Mouse (Mus musculus) liver, postnatal 0 days (tissue): ENCODE measurements around the gene Best2. TPM values are rescaled to one million over a fixed set of nuclear protein-coding genes. Genes with fewer than 3 reads are reported as not detected.
A peak's percentile ranks its signal among the peaks of the same experiment; 100 is the strongest.

Source experiments
- ATAC-seq: fragments of 200-750 bp; cut with Nextera tagmentation; 2 replicates; pipeline ENCODE4 v1.8.0; 2017; ENCODE audit warnings: mild to moderate bottlenecking, moderate library complexity
- DNase-seq: peaks from one replicate; pipeline ENCODE4 v3.0.0-alpha.2; 2016
- H3K27ac ChIP-seq: fragments of 300-500 bp; sonication (generic); 2 replicates; pipeline ENCODE4 v1.5.1; 2014; ENCODE audit warnings: antibody characterized with exemption, moderate library complexity, mild to moderate bottlenecking, low read depth
- H3K27me3 ChIP-seq: fragments of 300-500 bp; sonication (generic); 2 replicates; pipeline ENCODE4 v1.6.1; 2014; ENCODE audit warnings: low read length, control low read depth, mixed read lengths; ENCODE audit not compliant: insufficient read depth
- H3K36me3 ChIP-seq: fragments of 300-500 bp; sonication (generic); replicated peaks from 2 replicates; pipeline ENCODE4 v1.6.1; 2014; ENCODE audit warnings: mild to moderate bottlenecking, control low read depth, low read length, moderate library complexity, mixed read lengths; ENCODE audit not compliant: insufficient read depth
- H3K4me1 ChIP-seq: fragments of 300-500 bp; sonication (generic); 2 replicates; pipeline ENCODE4 v1.6.1; 2014; ENCODE audit warnings: antibody characterized with exemption, mild to moderate bottlenecking, control low read depth; ENCODE audit not compliant: insufficient read depth
- H3K4me2 ChIP-seq: fragments of 300-500 bp; sonication (generic); 2 replicates; pipeline ENCODE4 v1.6.1; 2014; ENCODE audit warnings: low read depth, mild to moderate bottlenecking, low read length, moderate library complexity, mixed read lengths
- H3K4me3 ChIP-seq: fragments of 300-500 bp; sonication (generic); 2 replicates; pipeline ENCODE4 v1.5.1; 2014; ENCODE audit warnings: low read depth, low read length
- H3K9ac ChIP-seq: fragments of 300-500 bp; sonication (generic); replicated peaks from 2 replicates; pipeline ENCODE4 v1.6.1; 2014; ENCODE audit warnings: mild to moderate bottlenecking, moderate library complexity
- H3K9me3 ChIP-seq: fragments of 300-500 bp; sonication (generic); 2 replicates; pipeline ENCODE4 v1.6.1; 2016; ENCODE audit warnings: mild to moderate bottlenecking, control low read depth, low read length, mixed read lengths
- CTCF ChIP-seq: sonication (generic); IDR thresholded peaks from 2 replicates; pipeline ENCODE4 v1.5.1; 2016; ENCODE audit warnings: antibody characterized with exemption, low read depth
- EP300 ChIP-seq: IDR thresholded peaks from 2 replicates; pipeline ENCODE4 v1.6.1; 2016; ENCODE audit warnings: antibody characterized with exemption, low read depth, mild to moderate bottlenecking
- WGBS: fragments of 180-500 bp; shearing (Covaris S2); extraction: QIAGEN DNeasy Blood & Tissue Kit; methylation state at CpG from one replicate; pipeline ENCODE4 v1.1.7; 2014; ENCODE audit not compliant: insufficient replicate concordance; 5-methylcytosine and 5-hydroxymethylcytosine counted together
- polyA plus RNA-seq: library from polyadenylated mRNA; unstranded; fragments of >200 nt; fragmentation: Nextera tagmentation; extraction: Ambion mirVana; gene quantifications from 2 replicates; pipeline ENCODE4 v1.2.1, GENCODE M21; 2015

Best2 gene
- polyA plus RNA-seq, 1 experiment from 2014 or later = not detected

GRCm38 (mm10) chr8:84976763-84977434, 37.4 kb downstream of the Best2 start:
- Histone ChIP-seq H3K4me1 (peaks cover 66% of the 10 kb centered on the region), H3K27me3 (no peaks in the 10 kb centered on the region), H3K36me3 (peaks cover 31% of the 10 kb centered on the region), H3K27ac (peak overlapping the region; percentile 98), H3K9ac (peak overlapping the region; percentile 93), H3K4me3 (peak overlapping the region; percentile 70), H3K9me3 (no peaks in the 10 kb centered on the region), H3K4me2 (peak overlapping the region; percentile 96)
- no peak for TF ChIP-seq CTCF
- no peak for TF ChIP-seq EP300
- DNase-seq (no peak), ATAC-seq (no peak)
- under 1% methylated on average over 25 of the region's 25 CpGs for WGBS

GRCm38 (mm10) chr8:84976031-84976762, 38.1 kb downstream of the Best2 start:
- TF ChIP-seq CTCF (peak; percentile 29), EP300 (no peak)

GRCm38 (mm10) chr8:84975434-84975833, 38.9 kb downstream of the Best2 start:
- DNase-seq (peak; percentile 82), ATAC-seq (no peak)
- 33% methylated on average over 7 of the region's 7 CpGs for WGBS
- H3K27me3 ChIP-seq = no peaks in the 10 kb centered on the region
- H3K27ac ChIP-seq = peak overlapping the region; percentile 98
- peak overlapping the region; percentile 93 for H3K9ac ChIP-seq
- H3K4me2 ChIP-seq = peak overlapping the region; percentile 96
- H3K36me3 ChIP-seq = peaks cover 39% of the 10 kb centered on the region
- H3K9me3 ChIP-seq = no peaks in the 10 kb centered on the region
- TF ChIP-seq EP300 (0 out of 2 replicates have a peak, but pooled peaks have one; percentile 33), CTCF (peak; percentile 96)
- H3K4me3 ChIP-seq = peak overlapping the region; percentile 70
- peaks cover 52% of the 10 kb centered on the region for H3K4me1 ChIP-seq

More at GRCm38 (mm10) chr8:84976031-84976762, 38.1 kb downstream of the Best2 start:
- Histone ChIP-seq H3K9me3 (no peaks in the 10 kb centered on the region), H3K27ac (peak overlapping the region; percentile 98), H3K36me3 (peaks cover 38% of the 10 kb centered on the region), H3K4me2 (peak overlapping the region; percentile 96), H3K27me3 (no peaks in the 10 kb centered on the region), H3K4me1 (peaks cover 59% of the 10 kb centered on the region), H3K9ac (peak overlapping the region; percentile 93), H3K4me3 (peak overlapping the region; percentile 70)
- ATAC-seq (peak; percentile 62), DNase-seq (peak; percentile 97)
- WGBS = 1% methylated on average over 40 of the region's 61 CpGs

GRCm38 (mm10) chr8:84974543-84975142, 39.7 kb downstream of the Best2 start:
- TF ChIP-seq CTCF (no peak), EP300 (no peak)
- H3K27ac ChIP-seq = peak overlapping the region; percentile 98
- 72% methylated on average over 8 of the region's 8 CpGs for WGBS
- peak overlapping the region; percentile 96 for H3K4me2 ChIP-seq
- peak overlapping the region; percentile 70; the same call in 1 of the 2 replicates for H3K4me3 ChIP-seq
- DNase-seq (no peak), ATAC-seq (no peak)
- H3K36me3 ChIP-seq = peaks cover 39% of the 10 kb centered on the region
- peak overlapping the region; percentile 93 for H3K9ac ChIP-seq
- no peaks in the 10 kb centered on the region for H3K9me3 ChIP-seq
- H3K4me1 ChIP-seq = peaks cover 49% of the 10 kb centered on the region
- H3K27me3 ChIP-seq = no peaks in the 10 kb centered on the region

- H3K4me2 ChIP-seq = peak overlapping the region; percentile 96
- peak overlapping the region; percentile 6; the same call in 1 of the 2 replicates for H3K4me3 ChIP-seq
- H3K9ac ChIP-seq = peak overlapping the region; percentile 93; the same call in 1 of the 2 replicates
- H3K36me3 ChIP-seq = peaks cover 39% of the 10 kb centered on the region
- WGBS = 60% methylated on average over 4 of the region's 4 CpGs
- peak; percentile 97 for TF ChIP-seq CTCF
- no peak for TF ChIP-seq EP300
- peak overlapping the region; percentile 98 for H3K27ac ChIP-seq
- no peaks in the 10 kb centered on the region for H3K9me3 ChIP-seq
- peaks cover 43% of the 10 kb centered on the region for H3K4me1 ChIP-seq
- DNase-seq (peak; percentile 82), ATAC-seq (peak; percentile 9)
- no peaks in the 10 kb centered on the region for H3K27me3 ChIP-seq
Observed at GRCm38 (mm10) chr8:84973803-84974542, 40.4 kb downstream of the Best2 start.
